Mouse (Mus musculus): ENCODE results near the gene Slc12a1.

The Slc12a1 gene

DNA sequence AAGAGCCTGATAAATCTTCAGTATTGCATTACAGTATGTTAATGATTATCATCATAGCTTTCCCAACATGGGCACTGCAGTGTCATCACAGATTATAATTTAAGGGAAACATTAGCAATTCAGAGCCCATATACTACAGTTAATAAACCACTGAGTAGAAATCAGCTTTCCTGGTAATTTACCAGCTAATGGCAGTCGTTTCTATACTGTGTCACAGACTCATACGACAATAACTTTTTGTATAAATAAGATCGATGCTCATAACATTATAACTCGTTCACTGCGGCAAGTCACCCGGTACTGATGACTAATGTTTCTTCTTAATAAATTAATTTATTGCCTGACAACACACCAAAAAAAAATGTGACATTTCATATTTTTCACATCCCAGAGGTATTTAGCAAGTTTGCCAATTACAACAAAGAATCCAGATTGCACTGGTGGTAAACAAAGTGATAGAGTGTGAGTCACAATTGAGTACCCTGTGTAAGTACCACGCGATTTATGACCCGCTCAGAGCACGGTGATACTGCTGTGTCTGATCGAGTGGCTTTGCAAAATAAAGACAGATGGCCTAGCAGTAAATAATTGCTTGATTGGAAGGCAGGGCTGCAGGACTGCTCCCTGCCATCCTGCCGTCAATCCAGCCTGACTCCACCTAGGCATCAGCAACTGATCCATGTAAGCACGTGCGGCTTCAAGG is 56.7 kb downstream of the Slc12a1 start:
- no peak for DNase-seq (ENCODE audit: low spot score)

DNA sequence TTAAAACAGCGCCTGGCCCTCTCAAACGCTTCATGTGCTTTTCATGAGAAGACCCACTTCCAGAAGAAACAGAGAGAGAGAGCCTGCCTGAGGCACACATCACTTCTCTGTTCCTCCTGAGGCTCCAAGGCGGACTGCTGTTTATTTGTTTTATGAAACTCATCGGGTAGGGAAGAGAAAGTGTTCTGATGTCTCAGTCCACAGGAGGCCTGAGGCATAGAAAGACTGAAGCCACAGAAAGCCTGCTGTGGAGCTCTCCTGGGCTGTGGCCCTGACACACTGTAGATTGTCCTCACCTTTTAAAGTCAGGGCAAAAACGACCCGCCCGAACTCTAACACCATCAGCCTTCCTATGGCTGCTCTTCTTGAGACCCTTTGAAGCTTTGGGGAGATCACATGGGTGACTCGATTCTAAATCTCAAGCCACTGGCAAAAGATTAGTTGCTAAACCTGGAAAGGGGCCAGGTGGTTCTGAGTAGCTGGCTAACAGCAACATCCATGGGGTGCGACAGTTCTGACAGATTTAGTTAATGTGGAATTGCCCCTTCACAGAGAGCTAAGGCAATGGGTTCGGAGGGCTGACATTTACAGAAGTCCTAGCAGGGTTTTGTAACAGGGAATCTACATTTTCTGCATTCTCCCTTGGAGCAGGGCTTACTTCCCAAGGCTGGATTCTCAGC is 59.7 kb downstream of the Slc12a1 start:
- no peak for DNase-seq (ENCODE audit: low spot score)

DNA sequence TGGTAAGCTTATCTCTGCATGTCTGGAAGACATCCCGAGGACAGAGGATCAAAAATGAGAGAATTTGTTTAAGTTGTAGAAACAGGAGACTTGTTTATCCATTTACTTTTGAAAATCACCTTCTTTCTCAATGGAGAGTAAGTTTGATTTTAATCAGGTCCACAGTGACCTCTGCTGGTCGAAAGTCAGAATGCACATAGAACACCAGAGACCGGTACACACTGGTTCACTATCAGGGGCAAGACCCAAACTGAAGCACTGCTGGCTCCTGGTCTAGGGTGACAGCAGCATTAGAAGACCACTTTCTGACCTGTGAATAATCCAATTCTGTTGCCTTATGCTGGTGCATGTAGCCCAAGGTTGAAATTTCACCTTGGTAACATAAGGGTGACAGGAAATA is 62.3 kb downstream of the Slc12a1 start:
- DNase-seq (ENCODE audit: low spot score) = peak; percentile 72

- DNase-seq (ENCODE audit: low spot score) = no peak
Measured at GRCm38 (mm10) chr2:125217286-125217685, 65.0 kb downstream of the Slc12a1 start.

DNA sequence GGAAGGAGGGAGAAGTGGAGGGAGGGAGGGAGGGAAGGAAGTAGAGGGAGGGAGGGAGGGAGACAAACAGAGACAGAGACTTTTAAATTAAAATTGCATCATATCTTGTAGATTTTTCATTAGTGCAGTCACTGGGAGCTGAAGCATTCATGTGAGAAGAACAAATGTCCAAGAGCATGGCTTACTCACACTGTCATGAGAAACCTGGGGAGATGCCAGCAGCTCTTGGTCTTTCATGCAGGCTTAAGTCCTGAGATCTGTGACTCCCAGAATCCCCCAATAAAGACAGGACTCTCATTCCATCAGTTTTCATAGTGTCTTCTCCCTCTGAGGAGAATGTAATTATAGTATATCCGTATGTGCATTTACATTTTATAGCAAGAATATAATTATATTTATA is 66.3 kb downstream of the Slc12a1 start:
- DNase-seq (ENCODE audit: low spot score) = no peak

DNA sequence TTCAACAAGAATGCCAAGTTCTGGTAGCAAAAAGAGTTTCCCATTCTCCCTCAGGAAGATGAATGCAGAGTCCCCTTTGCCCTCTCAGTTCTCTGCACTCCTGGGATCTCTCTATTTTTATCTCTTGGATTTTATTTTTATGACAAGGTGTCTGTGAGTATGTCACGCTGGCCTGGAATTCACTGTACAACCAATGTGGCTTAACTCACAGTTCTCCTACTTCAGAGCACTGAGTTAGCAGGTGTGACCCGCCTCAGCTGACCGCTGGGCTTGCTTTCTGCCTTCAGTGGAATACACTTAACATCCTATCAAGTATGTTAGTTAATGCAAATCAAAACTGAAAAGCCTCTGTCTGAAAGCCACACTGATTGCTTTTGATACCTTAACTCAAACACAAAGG is 67.0 kb downstream of the Slc12a1 start:
- DNase-seq (ENCODE audit: low spot score) = no peak

GRCm38 (mm10) chr2:125221673-125222072 is 69.4 kb downstream of the Slc12a1 start:
- DNase-seq (ENCODE audit: low spot score) = no peak

- no peak for DNase-seq (ENCODE audit: low spot score)
Measured at GRCm38 (mm10) chr2:125228472-125229409, 76.4 kb downstream of the Slc12a1 start.

DNA sequence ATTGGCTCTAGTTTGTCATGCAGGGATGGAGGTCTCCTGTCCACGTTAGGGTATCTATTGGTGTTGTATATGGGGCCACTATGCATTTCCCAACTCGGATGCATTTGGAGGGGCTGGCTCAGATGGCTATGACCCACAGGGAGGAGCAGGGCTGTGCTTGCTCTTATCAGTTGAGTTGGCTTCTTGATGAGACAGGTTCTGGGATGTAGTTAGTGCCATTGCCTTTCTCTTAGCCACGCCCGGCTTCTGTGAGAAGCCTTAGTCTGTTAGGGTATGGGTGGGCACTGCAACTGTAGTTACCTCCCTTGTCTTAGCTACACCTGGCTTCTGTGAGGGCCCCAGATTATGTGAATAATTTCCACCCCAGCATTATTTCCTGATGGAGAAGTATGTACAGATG is 79.9 kb downstream of the Slc12a1 start:
- DNase-seq (ENCODE audit: low spot score) = no peak

- no peak for DNase-seq (ENCODE audit: low spot score)
Measured at GRCm38 (mm10) chr2:125233537-125233936, 81.2 kb downstream of the Slc12a1 start.

DNA sequence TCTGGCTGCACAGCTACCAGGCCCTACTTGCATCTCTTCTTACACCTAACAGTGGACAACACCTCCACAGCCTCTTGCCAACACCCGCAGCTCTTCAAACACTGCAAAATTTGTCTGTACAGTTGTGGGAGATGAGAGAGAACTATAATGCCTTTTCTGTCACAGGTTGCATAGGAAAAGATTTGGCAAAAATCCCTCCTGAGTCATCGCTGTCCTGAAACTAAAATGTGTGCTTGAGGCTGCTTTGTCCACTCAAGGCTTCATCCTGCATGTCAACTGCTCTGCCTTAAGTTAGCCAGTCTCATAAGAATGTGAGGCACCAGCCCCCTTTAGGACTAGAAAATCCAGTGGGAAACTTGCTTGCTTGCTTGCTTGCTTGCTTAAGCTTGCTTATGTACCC is 81.7 kb downstream of the Slc12a1 start:
- DNase-seq (ENCODE audit: low spot score) = no peak

DNA sequence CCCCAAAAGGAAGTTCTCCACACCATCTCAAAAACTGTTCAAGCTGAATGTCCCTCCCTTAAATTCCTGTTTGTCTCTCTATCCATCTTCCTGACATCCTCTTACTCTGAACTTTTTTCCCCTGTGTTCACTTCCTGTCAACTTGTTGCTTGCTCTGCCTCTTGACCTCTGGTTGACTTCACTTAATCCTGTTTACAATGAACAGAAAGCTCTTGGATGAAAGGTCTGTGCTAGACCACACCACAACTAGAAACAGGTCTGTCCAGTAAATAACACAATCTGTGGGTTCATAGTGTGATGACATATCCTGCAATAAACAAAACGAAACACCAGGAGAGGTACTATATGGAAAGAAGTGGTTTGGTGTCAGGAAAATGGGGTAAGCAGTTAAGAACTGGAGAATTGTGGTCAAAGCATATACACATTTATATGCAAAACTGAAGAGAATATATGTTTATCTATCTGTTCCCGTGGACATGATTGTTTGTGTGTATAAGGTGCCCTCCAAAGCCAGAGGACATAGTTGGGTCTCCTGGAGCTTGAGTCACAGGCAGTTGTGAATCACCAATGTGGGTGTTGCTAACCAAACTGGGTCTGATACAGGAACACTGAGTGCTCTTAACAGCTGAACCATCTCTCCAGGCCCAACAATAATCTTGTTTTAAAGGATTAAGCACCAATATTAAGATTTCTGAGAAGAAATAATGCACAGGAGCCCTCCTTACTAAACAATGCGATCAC is 93.4 kb downstream of the Slc12a1 start:
- no peak for DNase-seq (ENCODE audit: low spot score)

DNA sequence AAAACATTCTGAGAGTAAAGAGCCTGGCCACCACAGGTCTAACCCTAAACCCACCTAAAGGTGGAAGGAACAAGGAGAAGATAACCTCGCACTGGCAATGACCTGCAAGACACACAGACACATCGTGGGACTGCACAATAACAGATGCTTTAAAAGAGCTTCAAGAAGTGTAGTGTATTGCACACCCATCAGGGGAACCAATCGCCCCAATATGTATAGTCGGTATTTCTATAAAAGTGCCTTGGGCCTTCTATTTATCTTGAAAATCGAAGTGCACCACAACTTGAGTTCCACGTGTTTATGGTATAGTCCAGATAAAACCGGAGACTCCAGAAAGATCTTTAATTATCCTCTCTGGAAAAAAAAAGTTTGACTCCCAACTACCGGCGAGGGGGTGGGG is 94.4 kb downstream of the Slc12a1 start:
- DNase-seq (ENCODE audit: low spot score) = no peak

- peak; percentile 82 for DNase-seq (ENCODE audit: low spot score)
Measured at GRCm38 (mm10) chr2:125247108-125247961, 95.0 kb downstream of the Slc12a1 start, which contains the start of gene Dut. Gene Dut (plus strand): TSS chr2:125247190.

- DNase-seq (ENCODE audit: low spot score) = no peak
Measured at GRCm38 (mm10) chr2:125247962-125248235, 95.6 kb downstream of the Slc12a1 start.

GRCm38 (mm10) chr2:125248256-125248655 is 96.0 kb downstream of the Slc12a1 start:
- DNase-seq (ENCODE audit: low spot score) = no peak

- no peak for DNase-seq (ENCODE audit: low spot score)
Measured at GRCm38 (mm10) chr2:125249339-125249738, 97.0 kb downstream of the Slc12a1 start.

GRCm38 (mm10) chr2:125249874-125250273 is 97.6 kb downstream of the Slc12a1 start:
- DNase-seq (ENCODE audit: low spot score) = no peak

- no peak for DNase-seq (ENCODE audit: low spot score)
Measured at GRCm38 (mm10) chr2:125251781-125252180, 99.5 kb downstream of the Slc12a1 start.

- DNase-seq (ENCODE audit: low spot score) = peak; percentile 29
Measured at GRCm38 (mm10) chr2:125252275-125252674, 100.0 kb downstream of the Slc12a1 start.

GRCm38 (mm10) chr2:125253699-125254098 is 101.4 kb downstream of the Slc12a1 start:
- no peak for DNase-seq (ENCODE audit: low spot score)

Data from urinary bladder, postnatal 25 days (tissue).